Mouse (Mus musculus) intestine, embryonic 14.5 days (tissue): ENCODE data around the gene Psd4. TPM values are rescaled to one million over a fixed set of nuclear protein-coding genes. Genes with fewer than 3 reads are reported as not detected.

Experiments used
- ATAC-seq: fragments of 200-750 bp; cut with Nextera tagmentation; replicated peaks from 2 replicates; pipeline ENCODE4 v1.8.0; 2017; ENCODE audit warnings: low read depth, moderate number of reproducible peaks, moderate TSS enrichment, moderate library complexity; ENCODE audit not compliant: low FRiP score, low TSS enrichment
- DNase-seq: peaks from one replicate; pipeline ENCODE4 v3.0.0-alpha.2; 2018; ENCODE audit warnings: low spot score
- H3K27ac ChIP-seq: fragments of 300-500 bp; sonication (generic); 2 replicates; pipeline ENCODE4 v1.5.1; 2014; ENCODE audit warnings: low read depth, mild to moderate bottlenecking, control low read depth
- H3K27me3 ChIP-seq: fragments of 300-500 bp; sonication (generic); replicated peaks from 2 replicates; pipeline ENCODE4 v1.6.1; 2014; ENCODE audit warnings: low read length, control low read depth; ENCODE audit not compliant: control insufficient read depth, insufficient read depth
- H3K36me3 ChIP-seq: fragments of 300-500 bp; sonication (generic); 2 replicates; pipeline ENCODE4 v1.6.1; 2014; ENCODE audit warnings: low read length, control low read depth; ENCODE audit not compliant: control insufficient read depth, insufficient read depth
- H3K4me1 ChIP-seq: fragments of 300-500 bp; sonication (generic); replicated peaks from 2 replicates; pipeline ENCODE4 v1.6.1; 2014; ENCODE audit warnings: low read length, control low read depth, mixed read lengths; ENCODE audit not compliant: control insufficient read depth, insufficient read depth
- H3K4me2 ChIP-seq: fragments of 300-500 bp; sonication (generic); 2 replicates; pipeline ENCODE4 v1.6.1; 2014; ENCODE audit warnings: low read length
- H3K4me3 ChIP-seq: fragments of 300-500 bp; sonication (generic); 2 replicates; pipeline ENCODE4 v1.5.1; 2014; ENCODE audit warnings: low read depth, low read length, control low read depth, mixed read lengths
- H3K9ac ChIP-seq: fragments of 300-500 bp; sonication (generic); 2 replicates; pipeline ENCODE4 v1.6.1; 2014; ENCODE audit warnings: mild to moderate bottlenecking, low read length
- H3K9me3 ChIP-seq: fragments of 300-500 bp; sonication (generic); 2 replicates; pipeline ENCODE4 v1.6.1; 2016; ENCODE audit warnings: low read length, control low read depth; ENCODE audit not compliant: control insufficient read depth
- WGBS: fragments of 180-500 bp; shearing (Covaris S2); extraction: QIAGEN DNeasy Blood & Tissue Kit; methylation state at CpG from one replicate; pipeline ENCODE4 v1.1.7; 2014; 5-methylcytosine and 5-hydroxymethylcytosine counted together
- polyA plus RNA-seq: library from polyadenylated mRNA; unstranded; fragments of >200 nt; fragmentation: Nextera tagmentation; extraction: Ambion mirVana; gene quantifications from 2 replicates; pipeline ENCODE4 v1.2.1, GENCODE M21; 2014

The Psd4 gene
- polyA plus RNA-seq, 1 experiment from 2014 or later = 7.0 TPM

- Histone ChIP-seq H3K27me3 (no peaks in the 10 kb centered on the region), H3K36me3 (no peaks in the 10 kb centered on the region), H3K9ac (no peak overlapping the region), H3K4me3 (no peak overlapping the region), H3K9me3 (no peaks in the 10 kb centered on the region), H3K4me2 (no peak overlapping the region), H3K27ac (peak overlapping the region; percentile 8), H3K4me1 (peaks cover 5% of the 10 kb centered on the region)
- ATAC-seq = 0 out of 2 replicates have a peak, but pooled peaks have one; percentile 34
- DNase-seq = peak; percentile 52
- WGBS = 25% methylated on average over 6 of the region's 6 CpGs
These were observed 87.9 kb downstream of the Psd4 start for GRCm38 (mm10) chr2:24455057-24455855.

GRCm38 (mm10) chr2:24456841-24457240 is 89.5 kb downstream of the Psd4 start:
- DNase-seq (peak; percentile 40), ATAC-seq (no peak)
- H3K27ac ChIP-seq = no peak overlapping the region
- WGBS = 90% methylated on average over 4 of the region's 4 CpGs
- H3K36me3 ChIP-seq = no peaks in the 10 kb centered on the region
- H3K4me1 ChIP-seq = peaks cover 9% of the 10 kb centered on the region
- no peaks in the 10 kb centered on the region for H3K9me3 ChIP-seq
- H3K9ac ChIP-seq = no peak overlapping the region
- no peaks in the 10 kb centered on the region for H3K27me3 ChIP-seq
- H3K4me2 ChIP-seq = no peak overlapping the region
- no peak overlapping the region for H3K4me3 ChIP-seq

- no peak overlapping the region for H3K27ac ChIP-seq
- H3K4me3 ChIP-seq = no peak overlapping the region
- 23% methylated on average over 9 of the region's 9 CpGs for WGBS
- no peaks in the 10 kb centered on the region for H3K27me3 ChIP-seq
- peaks cover 4% of the 10 kb centered on the region for H3K4me1 ChIP-seq
- DNase-seq = no peak
- no peak overlapping the region for H3K9ac ChIP-seq
- peak; percentile 54 for ATAC-seq
- 0 out of 2 replicates have a peak overlapping the region, but pooled peaks have one; percentile 18 for H3K4me2 ChIP-seq
- H3K36me3 ChIP-seq = no peaks in the 10 kb centered on the region
- no peaks in the 10 kb centered on the region for H3K9me3 ChIP-seq
These were observed 92.9 kb downstream of the Psd4 start for GRCm38 (mm10) chr2:24460112-24460807.

GRCm38 (mm10) chr2:24460808-24461127 is 93.4 kb downstream of the Psd4 start:
- Histone ChIP-seq H3K9ac (no peak overlapping the region), H3K27ac (no peak overlapping the region), H3K4me1 (peaks cover 4% of the 10 kb centered on the region), H3K4me3 (no peak overlapping the region), H3K36me3 (no peaks in the 10 kb centered on the region), H3K9me3 (no peaks in the 10 kb centered on the region), H3K4me2 (0 out of 2 replicates have a peak overlapping the region, but pooled peaks have one; percentile 18), H3K27me3 (no peaks in the 10 kb centered on the region)
- DNase-seq = peak; percentile 73
- ATAC-seq = peak; percentile 86
- 24% methylated on average over 2 of the region's 2 CpGs for WGBS

Other genes with a start within 250 kb of the Psd4 start
- not detected in 2 replicates for gene Il1f8, start 214.4 kb upstream of the Psd4 start, polyA plus RNA-seq
- gene Il1f9, start 181.1 kb upstream of the Psd4 start, polyA plus RNA-seq = not detected in 2 replicates
- gene Il1f6, start 152.2 kb upstream of the Psd4 start, polyA plus RNA-seq = not detected in 2 replicates
- gene Il1f5, start 90.6 kb upstream of the Psd4 start, polyA plus RNA-seq = not detected in 2 replicates
- gene Il1f10, start 76.4 kb upstream of the Psd4 start, polyA plus RNA-seq = not detected in 2 replicates
- gene Il1rn, start 30.7 kb upstream of the Psd4 start, polyA plus RNA-seq = 0.08 and 0.24 TPM in 2 replicates
- gene Pax8, start 108.0 kb downstream of the Psd4 start, polyA plus RNA-seq = 0.22 and 0.44 TPM in 2 replicates